8 mouse cellular contexts compared by ENCODE assay signal in genomic region chr19:47432339-47432738, GRCm38 (mm10). TPM values are rescaled to one million over a fixed set of nuclear protein-coding genes. Genes with fewer than 3 reads are reported as not detected.
DNase-seq lines count a peak whose midpoint lies in the region; ATAC-seq and TF ChIP-seq lines count a peak whose summit lies in the region.

No protein-coding gene starts in this region.

- H3K4me1 ChIP-seq in hindbrain, embryonic 16.5 days (ENCODE audit: control insufficient read depth, insufficient read depth, low read depth, low read length), result peaks cover 7% of the 10 kb centered on the region; the same call in 1 of the 2 replicates
- no peaks in the 10 kb centered on the region; the same call in 1 of the 2 replicates for H3K4me1 ChIP-seq in hindbrain, postnatal 0 days (ENCODE audit: insufficient read depth, low read length)
- H3K4me1 ChIP-seq in liver, embryonic 15.5 days (replicated peaks), result peaks cover 68% of the 10 kb centered on the region
- H3K4me1 ChIP-seq in midbrain, postnatal 0 days (ENCODE audit: insufficient read depth, low read length), result no peaks in the 10 kb centered on the region

- H3K27ac ChIP-seq in hindbrain, embryonic 16.5 days (ENCODE audit: low read depth, low read length), result no peak overlapping the region
- no peak overlapping the region for H3K27ac ChIP-seq in hindbrain, postnatal 0 days
- H3K27ac ChIP-seq in liver, embryonic 15.5 days (replicated peaks), result peak overlapping the region; percentile 94
- H3K27ac ChIP-seq in midbrain, postnatal 0 days (ENCODE audit: low read depth, low read length), result no peak overlapping the region

- 44% methylated on average over 10 of the region's 10 CpGs for WGBS in hindbrain, embryonic 16.5 days
- 32% methylated on average over 10 of the region's 10 CpGs for WGBS in hindbrain, postnatal 0 days
- 45% methylated on average over 10 of the region's 10 CpGs for WGBS in liver, embryonic 15.5 days (ENCODE audit: insufficient replicate concordance)
- WGBS in midbrain, postnatal 0 days, result 64% methylated on average over 10 of the region's 10 CpGs

- H3K27me3 ChIP-seq in hindbrain, embryonic 16.5 days (replicated peaks; ENCODE audit: control insufficient read depth, insufficient read depth, low read length), result no peaks in the 10 kb centered on the region
- H3K27me3 ChIP-seq in hindbrain, postnatal 0 days (ENCODE audit: insufficient read depth, low read length), result no peaks in the 10 kb centered on the region
- no peaks in the 10 kb centered on the region for H3K27me3 ChIP-seq in liver, embryonic 15.5 days
- H3K27me3 ChIP-seq in midbrain, postnatal 0 days (ENCODE audit: insufficient read depth, low read length), result no peaks in the 10 kb centered on the region

- H3K36me3 ChIP-seq in hindbrain, embryonic 16.5 days (ENCODE audit: control insufficient read depth, insufficient read depth, low read length), result no peaks in the 10 kb centered on the region
- H3K36me3 ChIP-seq in hindbrain, postnatal 0 days (ENCODE audit: insufficient read depth, low read length), result no peaks in the 10 kb centered on the region
- no peaks in the 10 kb centered on the region for H3K36me3 ChIP-seq in liver, embryonic 15.5 days (replicated peaks)
- H3K36me3 ChIP-seq in midbrain, postnatal 0 days (ENCODE audit: insufficient read depth, low read length), result no peaks in the 10 kb centered on the region

- no peak overlapping the region for H3K4me2 ChIP-seq in hindbrain, embryonic 16.5 days (ENCODE audit: low read length)
- no peak overlapping the region for H3K4me2 ChIP-seq in hindbrain, postnatal 0 days (ENCODE audit: low read depth, low read length)
- H3K4me2 ChIP-seq in liver, embryonic 15.5 days, result peak overlapping the region; percentile 62
- H3K4me2 ChIP-seq in midbrain, postnatal 0 days (ENCODE audit: low read depth, low read length, poor library complexity, severe bottlenecking), result no peak overlapping the region

- H3K9ac ChIP-seq in hindbrain, embryonic 16.5 days (ENCODE audit: low read depth, low read length), result no peak overlapping the region
- H3K9ac ChIP-seq in hindbrain, postnatal 0 days (replicated peaks; ENCODE audit: low read length), result no peak overlapping the region
- peak overlapping the region; percentile 25; the same call in 1 of the 2 replicates for H3K9ac ChIP-seq in liver, embryonic 15.5 days
- no peak overlapping the region for H3K9ac ChIP-seq in midbrain, postnatal 0 days (replicated peaks; ENCODE audit: low read length, poor library complexity, severe bottlenecking)

- TF ChIP-seq CTCF in hindbrain, postnatal 0 days (IDR thresholded peaks at IDR 0.05; ENCODE audit: low read depth), result no peak
- TF ChIP-seq CTCF in midbrain, postnatal 0 days (IDR thresholded peaks at IDR 0.05), result no peak

- DNase-seq in hindbrain, postnatal 0 days (ENCODE audit: low spot score), result no peak
- DNase-seq in embryo, embryonic 10.5 days (ENCODE audit: low spot score), result peak; percentile 49
- peak; percentile 48 to 58 for DNase-seq in spleen, postnatal 14 days (ENCODE audit: low spot score in 2 of 2)
- DNase-seq in midbrain, postnatal 0 days (ENCODE audit: low spot score), result no peak
- DNase-seq in right cerebral cortex, adult 18-20 months, result no peak

- H3K4me3 ChIP-seq in hindbrain, embryonic 16.5 days (ENCODE audit: low read length), result no peak overlapping the region
- H3K4me3 ChIP-seq in hindbrain, postnatal 0 days (ENCODE audit: low read length), result no peak overlapping the region
- no peak overlapping the region for H3K4me3 ChIP-seq in liver, embryonic 15.5 days (replicated peaks)
- no peak overlapping the region for H3K4me3 ChIP-seq in midbrain, postnatal 0 days (ENCODE audit: low read depth, low read length)

- H3K9me3 ChIP-seq in hindbrain, embryonic 16.5 days (ENCODE audit: control insufficient read depth, low read length), result no peaks in the 10 kb centered on the region
- no peaks in the 10 kb centered on the region for H3K9me3 ChIP-seq in hindbrain, postnatal 0 days (ENCODE audit: low read length)
- H3K9me3 ChIP-seq in liver, embryonic 15.5 days (replicated peaks), result no peaks in the 10 kb centered on the region
- H3K9me3 ChIP-seq in midbrain, postnatal 0 days (ENCODE audit: low read length), result no peaks in the 10 kb centered on the region

- ATAC-seq in hindbrain, embryonic 16.5 days, result peak; percentile 57; the same call in 1 of the 2 replicates
- no peak for ATAC-seq in hindbrain, postnatal 0 days
- peak; percentile 84 to 94 for ATAC-seq in hematopoietic stem cell, adult 5-6 weeks (replicated peaks in 1 of 2; ENCODE audit: insufficient read depth in 1 of 2, low FRiP score in 2 of 2, low TSS enrichment in 1 of 2, low read depth in 1 of 2, poor library complexity in 2 of 2, severe bottlenecking in 2 of 2)
- 0 out of 2 replicates have a peak, but pooled peaks have one; percentile 3 for ATAC-seq in liver, embryonic 15.5 days (ENCODE audit: insufficient read depth)
- ATAC-seq in midbrain, postnatal 0 days (ENCODE audit: low FRiP score), result no peak

RNA-seq across cellular contexts. Expression of gene Sh3pxd2a, which starts 31.9 kb away (rescaled TPM):
- polyA plus RNA-seq in hindbrain, embryonic 16.5 days (2015; fragmentation: Nextera tagmentation; extraction: Ambion mirVana), result 1.8 and 2.2 TPM in 2 replicates
- total RNA-seq in hindbrain, postnatal 0 days (2014; rRNA removed), result 21.9 and 25.5 TPM in 2 replicates
- 1.4 and 1.8 TPM in 2 replicates for polyA plus RNA-seq in hindbrain, postnatal 0 days (2015; fragmentation: Nextera tagmentation; extraction: Ambion mirVana)
- 4.0 and 4.2 TPM in 2 replicates for total RNA-seq in hematopoietic stem cell, adult 5-6 weeks (2017)
- 0.50 and 0.63 TPM in 2 replicates for polyA plus RNA-seq in liver, embryonic 15.5 days (2015; fragmentation: Nextera tagmentation; extraction: Ambion mirVana)
- total RNA-seq in midbrain, postnatal 0 days (2014; rRNA removed), result 21.0 and 27.4 TPM in 2 replicates
- polyA plus RNA-seq in midbrain, postnatal 0 days (2015; fragmentation: Nextera tagmentation; extraction: Ambion mirVana), result 1.2 and 1.5 TPM in 2 replicates

Comparison
In these comparisons a context has a peak if more than half of its experiments do, and no peak if none do; other contexts are left out.
1. ATAC-seq: peak in hindbrain, embryonic 16.5 days (single experiment), hematopoietic stem cell, adult 5-6 weeks (2 of 2) and liver, embryonic 15.5 days (single experiment); none in hindbrain, postnatal 0 days (single experiment) and midbrain, postnatal 0 days (single experiment).
2. DNase-seq: peak in embryo, embryonic 10.5 days (single experiment) and spleen, postnatal 14 days (2 of 2); none in hindbrain, postnatal 0 days (single experiment), midbrain, postnatal 0 days (single experiment) and right cerebral cortex, adult 18-20 months (single experiment).